Mouse (Mus musculus) spleen, embryonic (tissue): ENCODE results near the gene Txndc15.

Source experiments
- CTCF ChIA-PET: fragments of 350-600 bp; sonication (Branson Sonifier 250); formaldehyde crosslinking; loops from one replicate; lab custom pipeline; 2022; lab: Charles Lee

Txndc15 gene

DNA sequence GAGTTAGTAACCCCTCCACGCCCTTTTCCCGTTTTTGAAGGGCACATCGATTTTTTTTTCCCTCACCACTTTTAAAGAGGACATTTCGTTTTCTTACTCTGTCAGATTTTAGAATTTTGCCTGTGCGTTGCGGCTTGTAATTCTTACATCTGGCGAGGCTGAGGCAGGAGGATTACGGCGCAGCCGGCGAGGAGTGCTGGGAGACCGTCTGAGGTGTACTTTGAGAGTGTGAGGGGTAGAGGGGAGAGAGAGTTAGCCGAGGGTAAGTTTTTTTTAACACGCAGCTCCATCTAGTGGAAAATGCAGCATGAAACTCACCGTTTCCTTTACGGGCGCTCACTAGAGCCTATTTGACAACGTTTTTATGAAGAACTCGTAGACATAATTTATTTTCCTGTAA, 13.4 kb downstream of the Txndc15 start:
- CTCF ChIA-PET = interaction anchor here (0.6 kb wide), 1 partner anchor 41 kb away, joined by 6 read pairs; no protein-coding TSS in a partner anchor

- CTCF ChIA-PET = no interaction called here
Observed at GRCm38 (mm10) chr13:55730716-55731115, 16.3 kb downstream of the Txndc15 start.

DNA sequence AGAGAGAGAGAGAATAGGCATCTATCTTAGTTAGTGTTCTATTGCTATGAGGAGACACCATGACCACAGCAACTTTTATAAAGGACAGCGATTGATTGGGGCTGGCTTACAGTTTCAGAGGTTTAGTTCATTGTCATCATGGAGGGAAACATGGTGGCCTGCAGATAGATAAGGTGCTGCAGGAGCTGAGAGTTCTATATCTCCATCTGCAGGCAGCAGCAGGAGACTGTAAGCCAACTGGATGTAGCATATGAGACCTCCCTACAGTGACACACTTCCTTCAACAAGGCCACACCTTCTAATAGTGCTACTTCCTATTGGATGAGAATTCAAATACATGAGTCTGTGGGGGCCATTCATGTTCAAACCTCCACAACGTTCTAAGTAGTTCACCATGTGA, 17.7 kb downstream of the Txndc15 start:
- CTCF ChIA-PET = no interaction called here

DNA sequence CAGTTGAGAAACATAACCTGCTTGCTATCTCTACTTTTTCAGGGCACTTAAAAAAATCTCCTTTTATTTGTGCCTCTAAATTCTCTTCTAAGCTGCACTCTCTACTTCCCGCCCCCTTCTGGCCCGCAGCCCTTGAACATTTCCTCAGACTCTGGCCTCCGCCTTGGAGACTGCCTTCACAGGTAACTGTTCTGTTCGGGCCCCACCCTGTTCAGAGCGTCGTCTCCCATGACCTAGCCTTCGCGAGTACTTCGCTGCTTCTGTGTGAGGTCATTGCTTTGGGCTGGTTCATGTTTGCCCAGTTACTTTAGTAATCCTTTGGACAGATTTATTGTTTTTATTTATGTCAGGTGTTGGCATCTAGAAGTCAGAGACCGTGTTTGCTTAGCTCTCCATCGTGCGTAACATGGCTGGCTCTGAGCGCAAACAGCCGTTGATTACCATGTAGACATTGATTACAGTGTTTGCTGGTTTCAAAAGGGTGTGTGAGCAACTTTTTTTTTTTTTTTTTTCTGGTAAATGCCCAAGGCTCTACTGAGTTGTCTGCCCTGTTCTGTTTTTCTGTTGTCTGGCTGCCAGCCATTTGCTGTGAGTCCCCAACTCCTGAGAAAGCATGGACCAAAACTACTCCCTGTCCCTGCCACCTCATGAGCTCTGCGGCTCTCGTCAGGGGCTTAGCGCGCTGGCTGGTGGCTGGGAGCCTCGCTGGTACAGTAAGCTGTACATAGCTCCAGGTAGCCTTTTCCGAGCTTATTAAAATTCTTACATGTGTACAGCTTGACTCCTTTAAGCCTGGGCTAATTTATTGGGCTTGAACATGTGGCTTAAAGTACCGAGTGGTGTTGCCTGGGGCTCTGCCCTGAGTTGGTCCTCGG, 19.4 kb downstream of the Txndc15 start:
- CTCF ChIA-PET = interaction anchor here (0.7 kb wide), 1 partner anchor 20 kb away, joined by 7 read pairs; no protein-coding TSS in a partner anchor

DNA sequence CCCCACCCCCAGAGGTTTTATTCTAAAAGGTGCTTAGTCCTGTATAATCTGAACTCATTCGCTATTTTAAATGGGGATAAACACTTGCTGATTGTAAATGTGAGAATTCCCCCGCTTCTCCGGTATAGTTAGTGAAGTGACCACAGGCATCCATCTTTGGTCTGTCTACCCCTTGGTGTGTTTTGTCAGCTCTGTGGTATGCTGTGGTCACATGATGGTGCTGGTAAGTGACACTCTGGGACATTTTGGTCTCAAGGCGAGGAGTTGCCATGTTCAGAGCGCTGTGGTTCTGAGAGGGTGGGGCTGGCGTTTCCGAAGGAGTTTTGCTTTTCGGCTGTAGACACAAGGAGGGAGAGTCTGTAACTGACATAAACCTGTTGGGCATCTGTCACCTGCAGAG, 23.4 kb downstream of the Txndc15 start:
- CTCF ChIA-PET = no interaction called here

DNA sequence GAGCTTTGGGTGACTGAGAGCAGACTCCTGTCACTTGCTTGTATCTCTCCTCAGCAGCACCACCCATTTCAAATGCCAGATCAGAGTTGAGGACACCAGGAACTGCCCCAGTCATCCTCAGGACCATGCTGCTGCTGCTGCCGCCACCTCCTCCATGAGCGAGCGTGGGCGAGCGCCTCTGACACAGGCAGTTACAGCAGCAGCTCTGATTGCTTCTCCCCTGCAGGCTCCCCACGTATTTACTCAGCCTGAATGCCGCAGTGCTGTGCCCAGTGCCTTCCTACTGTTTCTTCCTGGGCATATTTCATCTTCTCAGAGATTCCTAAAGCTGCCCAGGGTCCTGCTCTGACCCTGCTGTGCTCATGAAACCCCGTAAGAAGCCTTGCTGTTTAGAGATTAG, 27.9 kb downstream of the Txndc15 start:
- CTCF ChIA-PET = no interaction called here

DNA sequence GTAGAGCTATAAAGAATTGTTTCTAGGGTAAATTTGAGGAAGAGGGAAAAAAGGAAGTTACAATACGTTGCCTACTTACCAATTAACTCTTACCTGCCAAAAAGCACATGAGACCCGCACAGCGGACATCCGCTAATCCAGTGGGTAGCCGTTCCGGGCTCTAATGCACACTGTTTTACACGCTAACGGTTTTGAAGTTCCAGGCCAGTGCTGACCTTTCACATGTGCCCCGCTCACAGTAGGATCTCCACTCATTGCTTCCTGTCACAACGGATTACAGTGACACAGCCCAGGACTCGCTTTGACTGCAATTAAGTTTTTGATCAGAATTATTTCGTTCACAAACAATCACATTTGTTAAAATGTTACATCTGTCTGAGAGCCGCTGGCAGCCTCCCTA, 39.9 kb downstream of the Txndc15 start:
- CTCF ChIA-PET = interaction anchor here (0.6 kb wide), 1 partner anchor 1722 kb away, joined by 6 read pairs; no protein-coding TSS in a partner anchor

DNA sequence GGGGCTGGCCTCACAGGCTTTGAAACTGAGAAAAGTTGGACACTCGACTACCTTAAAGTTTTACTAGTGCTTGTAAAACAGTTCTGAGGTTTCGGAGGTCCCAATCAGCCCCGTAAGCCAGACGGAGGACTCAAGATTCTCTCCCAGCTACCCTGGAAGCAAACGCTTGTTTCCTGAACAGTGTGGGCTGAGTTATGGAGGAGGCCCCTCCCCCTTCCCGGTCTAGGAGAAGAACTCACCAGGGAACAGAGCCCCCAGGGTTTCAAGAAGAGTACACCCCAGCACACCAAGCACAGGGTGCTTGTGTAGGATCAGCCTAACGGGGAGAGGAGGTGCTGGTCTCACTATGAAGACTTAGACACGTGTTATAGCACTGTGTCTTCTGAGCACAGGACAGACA, 42.3 kb downstream of the Txndc15 start:
- CTCF ChIA-PET = no interaction called here

DNA sequence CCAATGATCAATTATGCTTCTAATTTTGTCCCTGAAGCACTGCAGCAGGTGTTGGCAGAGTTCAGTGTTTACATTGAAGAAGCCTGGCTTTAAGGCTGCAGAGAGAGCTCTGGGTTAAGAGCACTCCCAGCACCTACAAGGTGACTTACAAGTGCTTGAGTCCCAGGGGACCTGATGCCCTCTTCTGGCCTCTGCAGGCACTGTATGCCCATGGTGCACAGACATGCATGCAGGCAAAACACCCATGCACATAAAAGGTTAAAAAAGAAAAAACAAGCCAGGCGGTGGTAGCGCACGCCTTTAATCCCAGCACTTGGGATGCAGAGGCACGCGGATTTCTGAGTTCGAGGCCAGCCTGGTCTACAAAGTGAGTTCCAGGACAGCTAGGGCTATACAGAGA, 43.2 kb downstream of the Txndc15 start:
- CTCF ChIA-PET = no interaction called here

DNA sequence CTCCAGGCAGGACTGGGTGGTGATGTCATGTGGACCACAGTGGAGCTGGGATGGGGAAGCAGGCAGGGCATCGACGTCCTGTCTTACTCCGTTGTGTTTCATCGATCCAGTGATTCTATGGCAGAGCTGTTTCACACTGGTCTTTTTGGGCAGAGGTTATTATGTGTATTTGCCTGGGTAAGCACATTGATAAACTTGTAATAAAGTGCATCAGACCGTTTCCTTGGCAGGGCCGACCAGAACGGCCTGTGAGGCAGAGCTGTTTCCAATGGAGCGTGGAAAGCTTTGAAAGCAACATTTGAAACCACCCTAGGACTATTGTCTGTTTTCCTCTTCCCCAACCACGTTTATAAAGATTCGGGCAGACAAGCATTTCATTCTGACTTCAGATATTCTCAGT, 46.1 kb downstream of the Txndc15 start:
- CTCF ChIA-PET = no interaction called here

DNA sequence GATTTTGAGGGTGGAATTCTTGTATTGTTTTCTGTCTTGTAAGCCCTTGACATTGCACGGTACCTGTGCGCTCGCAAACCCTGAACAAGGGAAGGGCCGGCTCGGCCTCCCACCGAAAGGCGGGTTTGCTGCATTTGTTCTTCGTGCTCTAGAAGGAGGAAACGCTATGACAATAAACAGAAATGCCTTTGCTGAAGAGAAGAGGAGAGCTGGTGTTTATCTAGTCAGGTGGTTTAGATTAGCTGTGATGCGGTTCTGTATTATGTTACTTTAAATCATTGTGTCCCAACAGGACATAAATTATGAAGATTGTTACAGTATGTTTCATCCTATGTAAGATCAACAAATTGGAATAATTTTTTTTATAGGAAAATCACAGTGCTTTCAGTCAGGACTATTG, 47.0 kb downstream of the Txndc15 start:
- CTCF ChIA-PET = no interaction called here

GRCm38 (mm10) chr13:55774352-55774751, 59.9 kb downstream of the Txndc15 start:
- CTCF ChIA-PET = no interaction called here

DNA sequence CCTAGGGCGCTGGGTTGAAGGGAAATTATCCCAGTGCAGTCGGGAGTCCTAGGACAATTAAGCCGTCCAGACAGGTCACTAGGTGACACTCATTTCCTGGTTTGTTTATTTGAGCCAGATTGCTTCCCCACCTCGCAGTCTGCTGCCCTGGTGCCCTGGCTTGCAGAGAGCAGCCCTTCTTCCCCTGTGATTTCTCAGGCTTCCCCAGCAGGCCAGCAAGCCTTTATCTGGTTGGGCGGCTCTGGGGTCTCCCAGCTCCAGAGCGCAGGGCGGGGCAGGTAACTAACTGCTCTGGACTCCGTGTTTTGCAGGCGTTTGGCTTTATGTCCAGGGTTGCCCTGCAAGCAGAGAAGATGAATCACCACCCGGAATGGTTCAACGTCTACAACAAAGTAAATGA, 60.6 kb downstream of the Txndc15 start:
- CTCF ChIA-PET = no interaction called here
